Mouse (Mus musculus): Measurements from ENCODE around the gene Tcf12. TPM values are rescaled to one million over a fixed set of nuclear protein-coding genes. Genes with fewer than 3 reads are reported as not detected.

Tcf12 gene
- polyA plus RNA-seq, 1 experiment from 2014 or later = 230 TPM

DNA sequence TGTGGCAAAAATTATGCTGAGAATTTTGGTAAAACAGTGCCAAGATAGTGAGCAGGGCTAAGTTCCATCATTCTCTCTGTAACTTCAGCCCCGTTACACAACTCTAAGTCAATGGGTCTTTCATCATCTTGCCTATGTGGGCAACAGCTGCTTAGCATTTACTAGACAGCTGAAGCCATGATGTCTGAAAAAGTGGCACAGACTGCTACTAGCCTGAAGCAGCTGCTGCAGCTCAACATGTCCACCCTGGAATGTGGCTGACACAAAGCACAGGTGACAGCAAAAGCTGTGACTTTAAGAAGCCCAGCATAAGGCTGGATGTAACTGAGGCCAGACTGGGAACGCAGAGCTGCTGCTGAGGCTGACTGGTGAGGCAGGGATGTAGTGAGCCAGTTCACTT, 236.9 kb downstream of the Tcf12 start:
- H3K27ac ChIP-seq (replicated peaks; ENCODE audit: low read depth, low read length) = no peak overlapping the region
- WGBS = 78% methylated on average over 2 of the region's 2 CpGs
- H3K4me3 ChIP-seq (ENCODE audit: low read depth, low read length) = no peak overlapping the region
- H3K27me3 ChIP-seq (ENCODE audit: control insufficient read depth, insufficient read depth, low read length) = no peaks in the 10 kb centered on the region
- no peaks in the 10 kb centered on the region for H3K9me3 ChIP-seq (replicated peaks; ENCODE audit: control insufficient read depth, low read length)
- H3K9ac ChIP-seq (replicated peaks; ENCODE audit: low read length) = no peak overlapping the region
- ATAC-seq (replicated peaks; ENCODE audit: insufficient number of reproducible peaks, low FRiP score, low TSS enrichment, low read depth) (no peak), DNase-seq (ENCODE audit: low spot score) (no peak)
- H3K36me3 ChIP-seq (replicated peaks; ENCODE audit: control insufficient read depth, insufficient read depth, low read depth, low read length) = no peaks in the 10 kb centered on the region; the same call in 1 of the 2 replicates
- no peak overlapping the region for H3K4me2 ChIP-seq (ENCODE audit: low read depth, low read length)
- H3K4me1 ChIP-seq (ENCODE audit: control insufficient read depth, insufficient read depth, low read length) = no peaks in the 10 kb centered on the region

DNA sequence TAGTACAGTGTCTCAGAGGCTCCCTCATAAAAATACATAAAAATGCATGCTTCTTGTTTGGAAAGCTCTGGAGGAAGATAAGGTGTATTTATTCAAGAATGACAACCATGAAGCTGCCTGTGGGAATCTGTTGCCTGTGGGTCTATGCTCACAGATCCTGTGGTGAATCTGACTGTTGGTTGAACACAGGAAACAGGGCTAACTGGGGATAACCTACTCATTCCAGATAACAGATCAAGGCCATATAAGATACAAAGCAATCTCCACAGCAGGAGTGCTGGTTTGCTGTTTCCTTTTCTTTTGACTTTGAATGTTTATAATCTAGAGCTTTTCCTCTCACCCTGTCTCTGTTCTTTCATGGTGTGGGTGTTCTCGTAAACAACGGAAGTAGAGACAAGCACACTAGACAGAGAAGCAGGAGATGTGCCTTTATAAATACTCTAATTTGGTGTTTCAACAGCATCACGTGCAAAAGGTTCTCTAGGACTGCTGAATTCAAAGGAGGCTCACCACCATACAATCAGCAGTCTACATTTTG, 237.6 kb downstream of the Tcf12 start:
- no peak overlapping the region for H3K9ac ChIP-seq (replicated peaks; ENCODE audit: low read length)
- H3K4me1 ChIP-seq (ENCODE audit: control insufficient read depth, insufficient read depth, low read length) = no peaks in the 10 kb centered on the region
- no peak overlapping the region for H3K4me2 ChIP-seq (ENCODE audit: low read depth, low read length)
- H3K4me3 ChIP-seq (ENCODE audit: low read depth, low read length) = no peak overlapping the region
- H3K36me3 ChIP-seq (replicated peaks; ENCODE audit: control insufficient read depth, insufficient read depth, low read depth, low read length) = no peaks in the 10 kb centered on the region; the same call in 1 of the 2 replicates
- no peaks in the 10 kb centered on the region for H3K9me3 ChIP-seq (replicated peaks; ENCODE audit: control insufficient read depth, low read length)
- no peaks in the 10 kb centered on the region for H3K27me3 ChIP-seq (ENCODE audit: control insufficient read depth, insufficient read depth, low read length)
- 86% methylated on average over 3 of the region's 3 CpGs for WGBS
- DNase-seq (ENCODE audit: low spot score) = no peak
- no peak for ATAC-seq (replicated peaks; ENCODE audit: insufficient number of reproducible peaks, low FRiP score, low TSS enrichment, low read depth)
- no peak overlapping the region for H3K27ac ChIP-seq (replicated peaks; ENCODE audit: low read depth, low read length)

- no peaks in the 10 kb centered on the region for H3K4me1 ChIP-seq (ENCODE audit: control insufficient read depth, insufficient read depth, low read length)
- H3K9me3 ChIP-seq (replicated peaks; ENCODE audit: control insufficient read depth, low read length) = no peaks in the 10 kb centered on the region
- H3K27me3 ChIP-seq (ENCODE audit: control insufficient read depth, insufficient read depth, low read length) = no peaks in the 10 kb centered on the region
- H3K4me2 ChIP-seq (ENCODE audit: low read depth, low read length) = no peak overlapping the region
- peaks cover 6% of the 10 kb centered on the region for H3K36me3 ChIP-seq (replicated peaks; ENCODE audit: control insufficient read depth, insufficient read depth, low read depth, low read length)
- DNase-seq (ENCODE audit: low spot score) = no peak
- ATAC-seq (replicated peaks; ENCODE audit: insufficient number of reproducible peaks, low FRiP score, low TSS enrichment, low read depth) = no peak
- H3K4me3 ChIP-seq (ENCODE audit: low read depth, low read length) = no peak overlapping the region
- 91% methylated on average over 7 of the region's 7 CpGs for WGBS
- no peak overlapping the region for H3K9ac ChIP-seq (replicated peaks; ENCODE audit: low read length)
- no peak overlapping the region for H3K27ac ChIP-seq (replicated peaks; ENCODE audit: low read depth, low read length)
These were observed 248.3 kb downstream of the Tcf12 start for GRCm38 (mm10) chr9:71863338-71863737.

- Histone ChIP-seq H3K36me3 (replicated peaks; ENCODE audit: control insufficient read depth, insufficient read depth, low read depth, low read length) (peaks cover 7% of the 10 kb centered on the region), H3K9me3 (replicated peaks; ENCODE audit: control insufficient read depth, low read length) (no peaks in the 10 kb centered on the region), H3K27me3 (ENCODE audit: control insufficient read depth, insufficient read depth, low read length) (no peaks in the 10 kb centered on the region), H3K9ac (replicated peaks; ENCODE audit: low read length) (no peak overlapping the region), H3K27ac (replicated peaks; ENCODE audit: low read depth, low read length) (no peak overlapping the region), H3K4me1 (ENCODE audit: control insufficient read depth, insufficient read depth, low read length) (no peaks in the 10 kb centered on the region), H3K4me3 (ENCODE audit: low read depth, low read length) (no peak overlapping the region), H3K4me2 (ENCODE audit: low read depth, low read length) (no peak overlapping the region)
- WGBS = 53% methylated on average over 2 of the region's 2 CpGs
- ATAC-seq (replicated peaks; ENCODE audit: insufficient number of reproducible peaks, low FRiP score, low TSS enrichment, low read depth) (no peak), DNase-seq (ENCODE audit: low spot score) (no peak)
These were observed 250.0 kb downstream of the Tcf12 start for GRCm38 (mm10) chr9:71861629-71862028.

DNA sequence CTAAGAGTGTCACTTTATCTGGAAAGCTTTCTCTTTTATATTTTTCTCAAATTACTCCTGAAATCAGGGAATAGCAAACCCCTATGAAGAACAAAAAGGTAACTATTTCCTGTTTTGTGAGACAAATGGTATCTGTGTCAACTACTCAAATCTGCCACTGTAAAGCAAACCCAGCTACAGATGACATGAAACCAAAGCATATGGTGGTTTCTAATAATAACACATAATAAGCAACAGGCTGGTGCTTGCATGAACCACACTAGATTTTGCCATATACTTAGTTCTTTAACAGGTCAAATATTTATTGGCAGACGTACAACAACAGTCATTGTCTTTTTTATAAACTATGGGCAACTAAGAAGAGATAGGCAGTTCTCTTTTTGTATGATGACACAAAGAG, 253.7 kb downstream of the Tcf12 start:
- Histone ChIP-seq H3K4me3 (ENCODE audit: low read depth, low read length) (no peak overlapping the region), H3K9me3 (replicated peaks; ENCODE audit: control insufficient read depth, low read length) (no peaks in the 10 kb centered on the region), H3K4me2 (ENCODE audit: low read depth, low read length) (no peak overlapping the region), H3K4me1 (ENCODE audit: control insufficient read depth, insufficient read depth, low read length) (no peaks in the 10 kb centered on the region), H3K27ac (replicated peaks; ENCODE audit: low read depth, low read length) (no peak overlapping the region), H3K27me3 (ENCODE audit: control insufficient read depth, insufficient read depth, low read length) (no peaks in the 10 kb centered on the region), H3K36me3 (replicated peaks; ENCODE audit: control insufficient read depth, insufficient read depth, low read depth, low read length) (peaks cover 10% of the 10 kb centered on the region), H3K9ac (replicated peaks; ENCODE audit: low read length) (no peak overlapping the region)
- DNase-seq (ENCODE audit: low spot score) (no peak), ATAC-seq (replicated peaks; ENCODE audit: insufficient number of reproducible peaks, low FRiP score, low TSS enrichment, low read depth) (no peak)
- 88% methylated on average over 1 of the region's 1 CpGs for WGBS

GRCm38 (mm10) chr9:71853904-71854303, 257.8 kb downstream of the Tcf12 start:
- no peak for DNase-seq (ENCODE audit: low spot score)
- H3K9ac ChIP-seq (replicated peaks; ENCODE audit: low read length) = no peak overlapping the region
- WGBS = 90% methylated on average over 3 of the region's 3 CpGs
- no peak overlapping the region for H3K27ac ChIP-seq (replicated peaks; ENCODE audit: low read depth, low read length)
- no peak overlapping the region for H3K4me3 ChIP-seq (ENCODE audit: low read depth, low read length)
- H3K4me2 ChIP-seq (ENCODE audit: low read depth, low read length) = no peak overlapping the region
- no peaks in the 10 kb centered on the region for H3K9me3 ChIP-seq (replicated peaks; ENCODE audit: control insufficient read depth, low read length)
- ATAC-seq (replicated peaks; ENCODE audit: insufficient number of reproducible peaks, low FRiP score, low TSS enrichment, low read depth) = no peak
- H3K27me3 ChIP-seq (ENCODE audit: control insufficient read depth, insufficient read depth, low read length) = no peaks in the 10 kb centered on the region
- no peaks in the 10 kb centered on the region for H3K4me1 ChIP-seq (ENCODE audit: control insufficient read depth, insufficient read depth, low read length)
- H3K36me3 ChIP-seq (replicated peaks; ENCODE audit: control insufficient read depth, insufficient read depth, low read depth, low read length) = peaks cover 14% of the 10 kb centered on the region

DNA sequence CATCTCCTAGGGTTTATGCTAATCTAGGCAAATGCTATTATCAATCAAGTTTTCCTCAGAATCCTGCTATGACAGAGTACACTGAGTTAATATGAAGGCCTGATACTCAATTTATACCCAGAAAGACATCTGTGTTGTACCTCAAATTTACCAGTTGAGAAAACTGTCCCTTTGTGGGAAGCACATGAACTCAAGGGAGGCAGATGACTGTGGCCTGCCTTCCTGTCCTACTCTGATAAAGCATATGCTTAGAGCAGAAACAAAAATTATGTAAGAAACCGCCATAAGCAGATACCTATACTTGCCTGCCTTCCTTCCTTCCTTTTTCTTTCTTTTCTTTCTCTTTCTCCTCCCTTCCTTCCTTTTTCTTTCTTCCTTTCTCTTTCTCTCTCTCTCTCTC, 261.4 kb downstream of the Tcf12 start:
- H3K4me2 ChIP-seq (ENCODE audit: low read depth, low read length) = no peak overlapping the region
- ATAC-seq (replicated peaks; ENCODE audit: insufficient number of reproducible peaks, low FRiP score, low TSS enrichment, low read depth) = no peak
- H3K27me3 ChIP-seq (ENCODE audit: control insufficient read depth, insufficient read depth, low read length) = no peaks in the 10 kb centered on the region
- no peak overlapping the region for H3K9ac ChIP-seq (replicated peaks; ENCODE audit: low read length)
- 94% methylated on average over 1 of the region's 1 CpGs for WGBS
- no peak overlapping the region for H3K4me3 ChIP-seq (ENCODE audit: low read depth, low read length)
- H3K36me3 ChIP-seq (replicated peaks; ENCODE audit: control insufficient read depth, insufficient read depth, low read depth, low read length) = peaks cover 7% of the 10 kb centered on the region
- H3K4me1 ChIP-seq (ENCODE audit: control insufficient read depth, insufficient read depth, low read length) = no peaks in the 10 kb centered on the region
- H3K27ac ChIP-seq (replicated peaks; ENCODE audit: low read depth, low read length) = no peak overlapping the region
- no peaks in the 10 kb centered on the region for H3K9me3 ChIP-seq (replicated peaks; ENCODE audit: control insufficient read depth, low read length)
- no peak for DNase-seq (ENCODE audit: low spot score)

DNA sequence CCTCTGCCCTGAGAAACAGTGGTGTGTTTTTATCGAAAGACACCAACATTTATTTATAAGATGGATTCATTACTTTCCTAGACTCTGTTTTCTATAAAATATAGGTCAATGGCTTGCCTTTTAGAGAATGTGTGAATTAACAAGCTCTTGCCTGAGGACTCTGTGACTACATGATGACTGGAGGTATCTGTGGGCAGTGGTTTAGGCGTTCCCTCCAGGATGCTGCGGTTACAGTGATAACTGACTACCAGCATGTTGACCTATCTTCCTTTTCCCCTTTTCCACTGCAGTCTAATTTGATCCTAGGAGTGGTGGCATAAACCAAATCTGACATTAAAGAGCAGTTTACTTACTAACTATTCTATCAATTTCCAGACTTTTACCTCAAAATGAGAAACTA, 263.3 kb downstream of the Tcf12 start:
- DNase-seq (ENCODE audit: low spot score) (no peak), ATAC-seq (replicated peaks; ENCODE audit: insufficient number of reproducible peaks, low FRiP score, low TSS enrichment, low read depth) (no peak)
- no peaks in the 10 kb centered on the region for H3K27me3 ChIP-seq (ENCODE audit: control insufficient read depth, insufficient read depth, low read length)
- H3K4me3 ChIP-seq (ENCODE audit: low read depth, low read length) = no peak overlapping the region
- H3K4me2 ChIP-seq (ENCODE audit: low read depth, low read length) = no peak overlapping the region
- no peaks in the 10 kb centered on the region for H3K4me1 ChIP-seq (ENCODE audit: control insufficient read depth, insufficient read depth, low read length)
- peaks cover 10% of the 10 kb centered on the region for H3K36me3 ChIP-seq (replicated peaks; ENCODE audit: control insufficient read depth, insufficient read depth, low read depth, low read length)
- 96% methylated on average over 3 of the region's 3 CpGs for WGBS
- H3K9ac ChIP-seq (replicated peaks; ENCODE audit: low read length) = no peak overlapping the region
- no peak overlapping the region for H3K27ac ChIP-seq (replicated peaks; ENCODE audit: low read depth, low read length)
- H3K9me3 ChIP-seq (replicated peaks; ENCODE audit: control insufficient read depth, low read length) = no peaks in the 10 kb centered on the region
